Mouse (Mus musculus) limb, embryonic 14.5 days (tissue): ENCODE measurements around the gene Ephb1. TPM values are rescaled to one million over a fixed set of nuclear protein-coding genes. Genes with fewer than 3 reads are reported as not detected.

ENCODE experiments used
- ATAC-seq: fragments of 200-750 bp; cut with Nextera tagmentation; 2 replicates; pipeline ENCODE4 v1.8.0; 2017; ENCODE audit warnings: low read depth, moderate number of reproducible peaks, moderate TSS enrichment; ENCODE audit not compliant: low FRiP score
- DNase-seq: peaks from one replicate; pipeline ENCODE4 v3.0.0-alpha.2; 2015; ENCODE audit warnings: low spot score
- H3K27ac ChIP-seq: fragments of 300-500 bp; sonication (generic); replicated peaks from 2 replicates; pipeline ENCODE4 v1.5.1; 2014; ENCODE audit warnings: low read depth, mild to moderate bottlenecking, low read length, moderate library complexity, mixed read lengths
- H3K27me3 ChIP-seq: fragments of 300-500 bp; sonication (generic); 2 replicates; pipeline ENCODE4 v1.6.1; 2014; ENCODE audit warnings: low read length, mixed read lengths; ENCODE audit not compliant: control insufficient read depth, insufficient read depth
- H3K36me3 ChIP-seq: fragments of 300-500 bp; sonication (generic); 2 replicates; pipeline ENCODE4 v1.6.1; 2014; ENCODE audit warnings: mild to moderate bottlenecking, low read length, moderate library complexity, mixed read lengths; ENCODE audit not compliant: control insufficient read depth, insufficient read depth
- H3K4me1 ChIP-seq: fragments of 300-500 bp; sonication (generic); 2 replicates; pipeline ENCODE4 v1.6.1; 2014; ENCODE audit warnings: antibody characterized with exemption, low read length, mixed read lengths; ENCODE audit not compliant: control insufficient read depth, insufficient read depth
- H3K4me2 ChIP-seq: fragments of 300-500 bp; sonication (generic); replicated peaks from 2 replicates; pipeline ENCODE4 v1.6.1; 2014; ENCODE audit warnings: low read depth, mild to moderate bottlenecking, low read length, moderate library complexity; ENCODE audit not compliant: severe bottlenecking
- H3K4me3 ChIP-seq: fragments of 300-500 bp; sonication (generic); replicated peaks from 2 replicates; pipeline ENCODE4 v1.5.1; 2014; ENCODE audit warnings: low read length
- H3K9ac ChIP-seq: fragments of 300-500 bp; sonication (generic); 2 replicates; pipeline ENCODE4 v1.6.1; 2014; ENCODE audit warnings: mild to moderate bottlenecking, low read depth, low read length, moderate library complexity; ENCODE audit not compliant: severe bottlenecking
- H3K9me3 ChIP-seq: fragments of 300-500 bp; sonication (generic); 2 replicates; pipeline ENCODE4 v1.6.1; 2016; ENCODE audit warnings: low read length; ENCODE audit not compliant: control insufficient read depth
- POLR2A ChIP-seq: fragments of 200-500 bp; IDR thresholded peaks from 2 replicates; pipeline ENCODE4 v1.8.0; 2012; ENCODE audit warnings: inconsistent platforms, mild to moderate bottlenecking, moderate library complexity, borderline replicate concordance; ENCODE audit not compliant: insufficient read depth, insufficient read length; ENCODE audit errors: extremely low read depth
- WGBS: fragments of 180-500 bp; shearing (Covaris S2); extraction: QIAGEN DNeasy Blood & Tissue Kit; methylation state at CpG from one replicate; pipeline ENCODE4 v1.1.7; 2014; 5-methylcytosine and 5-hydroxymethylcytosine counted together
- polyA plus RNA-seq, 2 experiments: library from polyadenylated mRNA; depleted of rRNA in 1 of 2; stranded (reverse) in 1 of 2; unstranded in 1 of 2; fragments of >200 nt; fragmentation: Nextera tagmentation in 1 of 2; extraction: Ambion mirVana in 1 of 2; gene quantifications; 2 replicates each; pipeline versions ENCODE4 v1.2.1 to v1.2.3; 2012 to 2014

Ephb1 gene
- polyA plus RNA-seq, 2 experiments: 4.1 TPM

DNA sequence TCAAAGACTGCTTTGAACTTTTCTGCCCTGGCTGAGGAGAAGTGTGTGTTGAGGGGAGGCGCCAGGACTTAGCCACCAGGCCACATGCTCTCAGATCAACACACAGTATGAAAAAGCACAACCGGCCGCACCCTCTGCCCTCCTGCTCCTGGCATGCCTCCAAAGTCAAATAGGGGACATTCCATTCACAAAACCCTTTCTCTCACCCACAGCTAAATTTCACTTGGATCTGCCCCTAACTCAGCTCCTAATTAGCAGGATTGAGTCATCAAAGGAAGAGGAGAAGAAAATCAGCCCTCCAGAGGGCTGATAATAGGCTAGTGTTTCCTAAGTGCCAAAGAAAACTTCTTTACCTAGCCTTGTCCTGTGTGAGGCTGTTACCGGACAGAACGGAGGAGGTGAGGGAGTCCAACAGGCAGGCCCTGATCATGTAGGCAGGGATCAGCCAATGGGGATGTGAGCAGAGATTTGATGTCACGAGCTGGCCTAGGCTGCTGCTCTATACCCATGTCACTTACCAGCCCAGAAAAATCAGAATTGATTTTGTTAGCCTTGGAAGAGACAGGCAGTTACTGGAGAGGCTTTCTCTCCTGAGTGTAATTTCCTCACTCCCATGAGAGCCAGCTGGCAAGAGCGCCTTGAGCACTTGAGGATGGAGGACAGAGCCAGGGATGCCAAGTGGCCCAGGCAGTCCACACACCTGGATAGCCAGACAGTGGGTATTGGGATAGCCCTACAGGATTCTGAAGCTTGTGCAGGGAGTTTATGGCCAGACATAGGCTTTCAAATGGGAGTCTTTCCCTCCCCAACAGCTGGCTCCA lies 137.5 kb downstream of the Ephb1 start:
- Histone ChIP-seq H3K27ac (no peak overlapping the region), H3K4me2 (no peak overlapping the region), H3K36me3 (no peaks in the 10 kb centered on the region), H3K9me3 (no peaks in the 10 kb centered on the region), H3K4me1 (no peaks in the 10 kb centered on the region), H3K9ac (no peak overlapping the region), H3K27me3 (no peaks in the 10 kb centered on the region), H3K4me3 (no peak overlapping the region)
- TF ChIP-seq POLR2A: no peak
- no peak for ATAC-seq
- 53% methylated on average over 7 of the region's 7 CpGs for WGBS
- DNase-seq: no peak

DNA sequence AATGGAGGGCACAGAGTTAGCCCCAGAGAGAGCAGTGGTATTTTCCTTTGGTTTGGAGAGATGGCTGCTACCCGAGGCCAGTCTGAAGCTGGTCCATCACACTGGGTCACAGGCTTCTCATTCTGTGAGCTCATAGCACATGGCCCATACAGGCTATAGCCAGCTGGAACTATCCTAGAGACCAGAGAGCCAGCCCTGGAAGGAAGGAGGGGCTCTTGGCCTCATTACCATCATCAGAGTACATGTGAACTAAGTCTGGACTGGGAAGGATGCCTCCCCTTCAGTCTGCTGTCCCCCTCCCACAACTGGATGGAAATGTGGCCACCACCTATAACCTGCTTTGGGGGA lies 142.5 kb downstream of the Ephb1 start:
- H3K9ac ChIP-seq: no peak overlapping the region
- H3K27ac ChIP-seq: no peak overlapping the region
- H3K27me3 ChIP-seq: no peaks in the 10 kb centered on the region
- no peak overlapping the region for H3K4me3 ChIP-seq
- H3K4me2 ChIP-seq: no peak overlapping the region
- WGBS: 11% methylated on average over 1 of the region's 1 CpGs
- no peaks in the 10 kb centered on the region for H3K9me3 ChIP-seq
- ATAC-seq: no peak
- H3K36me3 ChIP-seq: no peaks in the 10 kb centered on the region
- DNase-seq: no peak
- H3K4me1 ChIP-seq: no peaks in the 10 kb centered on the region
- no peak for TF ChIP-seq POLR2A

DNA sequence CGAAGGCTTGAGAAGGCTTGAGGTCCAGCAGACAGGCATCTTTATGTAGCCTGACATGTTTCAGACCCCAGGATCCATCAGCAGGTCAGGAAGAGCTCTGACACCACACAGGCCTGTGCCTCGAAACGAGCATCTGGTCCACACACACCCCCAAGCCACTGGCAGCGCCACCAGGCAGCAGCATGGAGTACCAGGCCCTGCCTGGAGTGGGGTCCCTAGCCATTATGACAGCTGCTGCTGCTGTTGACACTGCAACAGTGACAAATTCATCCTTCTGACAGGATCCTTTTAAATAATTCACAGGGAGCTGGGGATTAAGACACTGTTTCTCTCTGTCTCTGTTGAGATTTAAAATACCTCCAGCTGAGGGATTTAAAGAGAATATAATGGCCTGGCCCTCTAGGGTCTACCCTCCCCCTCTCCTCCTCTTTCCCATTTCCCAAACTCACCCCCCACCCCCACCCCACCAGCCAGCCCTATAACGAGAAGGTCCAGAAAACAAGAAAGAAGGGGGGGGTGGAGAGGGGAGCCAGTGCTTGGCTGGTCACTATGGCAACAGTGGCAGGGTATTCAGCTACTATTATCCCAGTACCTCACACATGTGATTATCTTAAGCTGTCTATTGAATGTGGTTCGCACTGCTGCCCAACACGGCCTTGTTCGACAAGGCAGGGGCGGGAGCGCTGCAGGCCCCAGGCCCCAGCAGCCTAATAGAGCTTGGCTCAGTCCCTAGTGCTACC lies 143.0 kb downstream of the Ephb1 start:
- no peaks in the 10 kb centered on the region for H3K36me3 ChIP-seq
- no peak overlapping the region for H3K9ac ChIP-seq
- no peaks in the 10 kb centered on the region for H3K4me1 ChIP-seq
- H3K4me2 ChIP-seq: no peak overlapping the region
- TF ChIP-seq POLR2A: no peak
- H3K4me3 ChIP-seq: no peak overlapping the region
- ATAC-seq (no peak), DNase-seq (no peak)
- no peaks in the 10 kb centered on the region for H3K27me3 ChIP-seq
- 35% methylated on average over 10 of the region's 10 CpGs for WGBS
- no peak overlapping the region for H3K27ac ChIP-seq
- no peaks in the 10 kb centered on the region for H3K9me3 ChIP-seq

- H3K4me3 ChIP-seq: no peak overlapping the region
- 64% methylated on average over 3 of the region's 3 CpGs for WGBS
Observed at GRCm38 (mm10) chr9:102205518-102205917, 149.0 kb downstream of the Ephb1 start.

GRCm38 (mm10) chr9:102201867-102202266 lies 152.6 kb downstream of the Ephb1 start:
- no peak overlapping the region for H3K4me2 ChIP-seq
- TF ChIP-seq POLR2A: no peak
- H3K4me3 ChIP-seq: no peak overlapping the region
- H3K36me3 ChIP-seq: no peaks in the 10 kb centered on the region
- H3K9ac ChIP-seq: no peak overlapping the region
- ATAC-seq (no peak), DNase-seq (no peak)
- H3K4me1 ChIP-seq: no peaks in the 10 kb centered on the region
- 85% methylated on average over 5 of the region's 5 CpGs for WGBS
- no peak overlapping the region for H3K27ac ChIP-seq
- H3K9me3 ChIP-seq: no peaks in the 10 kb centered on the region
- H3K27me3 ChIP-seq: no peaks in the 10 kb centered on the region

More at GRCm38 (mm10) chr9:102205518-102205917, 149.0 kb downstream of the Ephb1 start:
- Histone ChIP-seq H3K27me3 (no peaks in the 10 kb centered on the region), H3K9ac (no peak overlapping the region), H3K36me3 (no peaks in the 10 kb centered on the region), H3K4me2 (no peak overlapping the region), H3K4me1 (no peaks in the 10 kb centered on the region), H3K27ac (no peak overlapping the region), H3K9me3 (no peaks in the 10 kb centered on the region)
- ATAC-seq (no peak), DNase-seq (no peak)
- TF ChIP-seq POLR2A: no peak
